Comparison of ENCODE assay signal across 9 mouse cellular contexts in the genomic region with DNA sequence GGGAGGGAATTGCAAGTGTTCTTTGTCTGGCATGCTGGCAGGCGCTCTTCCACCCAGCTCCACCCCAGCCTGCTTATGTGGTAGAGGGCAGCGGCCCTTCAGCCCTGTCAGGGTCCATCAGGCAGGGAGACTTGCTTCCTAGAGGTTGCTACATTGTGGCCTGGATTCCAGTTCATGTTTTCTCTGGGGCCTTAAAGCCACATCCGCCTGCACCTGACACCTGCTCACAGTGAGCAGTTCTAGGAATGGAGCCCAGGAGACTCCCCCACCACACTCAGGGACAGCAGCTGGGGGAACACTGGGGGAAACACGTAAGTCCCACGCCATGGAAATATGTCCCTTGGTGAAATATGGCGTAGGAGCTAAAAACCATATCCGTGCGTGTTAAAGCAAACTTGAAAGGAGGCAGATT. TPM values are rescaled to one million over a fixed set of nuclear protein-coding genes. Genes with fewer than 3 reads are reported as not detected.
DNase-seq lines count a peak whose midpoint lies in the region; ATAC-seq and TF ChIP-seq lines count a peak whose summit lies in the region.
"Had no signal": no experiment of that assay in that cellular context is flagged by ENCODE, and none has a peak within 500 bp of the region (broad histone marks: within the 10 kb centered on the region; RNA-seq: fewer than 3 reads in every experiment).

A gene (minus strand): TSS at position 155 of the 412 bp plus-strand sequence.

- WGBS in limb, embryonic 10.5 days: 48% methylated on average over 8 of the region's 8 CpGs
- 37% methylated on average over 8 of the region's 8 CpGs for WGBS in hindbrain, postnatal 0 days
- WGBS in heart, embryonic 12.5 days: 48% methylated on average over 8 of the region's 8 CpGs

- peaks cover 30% of the 10 kb centered on the region for H3K4me1 ChIP-seq in bone marrow macrophage, adult 2 months (ENCODE audit: control insufficient read depth, insufficient read depth, low read length)
- H3K4me1 ChIP-seq in limb, embryonic 10.5 days: peaks cover 17% of the 10 kb centered on the region
- H3K4me1 ChIP-seq in hindbrain, postnatal 0 days (ENCODE audit: insufficient read depth, low read length): no peaks in the 10 kb centered on the region
- H3K4me1 ChIP-seq in heart, embryonic 12.5 days (replicated peaks): peaks cover 6% of the 10 kb centered on the region; the same call in 1 of the 2 replicates

- H3K9ac ChIP-seq in hindbrain, postnatal 0 days (replicated peaks; ENCODE audit: low read length): no peak within 1 kb of the TSS
- H3K9ac ChIP-seq in heart, embryonic 12.5 days: no peak within 1 kb of the TSS

- H3K27me3 ChIP-seq in limb, embryonic 10.5 days (ENCODE audit: low read depth, poor library complexity, severe bottlenecking): no peaks in the 10 kb centered on the region
- H3K27me3 ChIP-seq in hindbrain, postnatal 0 days (ENCODE audit: insufficient read depth, low read length): no peaks in the 10 kb centered on the region
- no peaks in the 10 kb centered on the region for H3K27me3 ChIP-seq in heart, embryonic 12.5 days (replicated peaks)

- no peak within 1 kb of the TSS for H3K27ac ChIP-seq in left cerebral cortex, adult 2 months
- H3K27ac ChIP-seq in bone marrow macrophage, adult 2 months (ENCODE audit: insufficient read depth, low read depth, low read length): no peak within 1 kb of the TSS
- H3K27ac ChIP-seq in limb, embryonic 10.5 days: 0 out of 2 replicates have a peak within 1 kb of the TSS, but pooled peaks have one; percentile 42
- H3K27ac ChIP-seq in hindbrain, postnatal 0 days: no peak within 1 kb of the TSS
- no peak within 1 kb of the TSS for H3K27ac ChIP-seq in heart, embryonic 12.5 days (ENCODE audit: poor library complexity, severe bottlenecking)

- no peak for TF ChIP-seq POLR2A in bone marrow macrophage, adult 2 months (IDR thresholded peaks at IDR 0.05; ENCODE audit: borderline replicate concordance, low read depth, low read length)

- no peak for TF ChIP-seq CTCF in left cerebral cortex, adult 2 months (IDR thresholded peaks at IDR 0.05)
- no peak for TF ChIP-seq CTCF in bone marrow macrophage, adult 2 months (IDR thresholded peaks at IDR 0.05; ENCODE audit: low read depth, low read length)
- TF ChIP-seq CTCF in hindbrain, postnatal 0 days (IDR thresholded peaks at IDR 0.05; ENCODE audit: low read depth): no peak

- intact Hi-C loops in left cerebral cortex, adult 2 months (cut with DNase I): no loop called here

- H3K4me2 ChIP-seq in hindbrain, postnatal 0 days (ENCODE audit: low read depth, low read length): no peak within 1 kb of the TSS
- H3K4me2 ChIP-seq in heart, embryonic 12.5 days: no peak within 1 kb of the TSS

- no peak for DNase-seq in left cerebral cortex, adult 2 months (ENCODE audit: extremely low spot score in 1 of 2, low spot score in 2 of 2)
- DNase-seq in left cerebral cortex, adult 11 months (ENCODE audit: low spot score): no peak
- DNase-seq in limb, embryonic 10.5 days (ENCODE audit: low spot score): no peak
- peak; percentile 72 for DNase-seq in testis, postnatal 14 days (ENCODE audit: low spot score)
- no peak for DNase-seq in hindbrain, postnatal 0 days (ENCODE audit: low spot score)
- no peak for DNase-seq in frontal cortex, postnatal 25 days (ENCODE audit: low spot score in 2 of 2)
- DNase-seq: lung, postnatal 36 days had no signal

- ATAC-seq in hindbrain, postnatal 0 days: no peak
- no peak for ATAC-seq in heart, embryonic 12.5 days (ENCODE audit: insufficient number of reproducible peaks, low FRiP score)

- no peaks in the 10 kb centered on the region for H3K36me3 ChIP-seq in limb, embryonic 10.5 days
- H3K36me3 ChIP-seq in hindbrain, postnatal 0 days (ENCODE audit: insufficient read depth, low read length): no peaks in the 10 kb centered on the region
- no peaks in the 10 kb centered on the region for H3K36me3 ChIP-seq in heart, embryonic 12.5 days

- H3K4me3 ChIP-seq in left cerebral cortex, adult 2 months: no peak within 1 kb of the TSS
- no peak within 1 kb of the TSS for H3K4me3 ChIP-seq in bone marrow macrophage, adult 2 months (ENCODE audit: insufficient read depth, low read length)
- no peak within 1 kb of the TSS for H3K4me3 ChIP-seq in limb, embryonic 10.5 days
- no peak within 1 kb of the TSS for H3K4me3 ChIP-seq in hindbrain, postnatal 0 days (ENCODE audit: low read length)
- no peak within 1 kb of the TSS for H3K4me3 ChIP-seq in heart, embryonic 12.5 days

- no peaks in the 10 kb centered on the region for H3K9me3 ChIP-seq in limb, embryonic 10.5 days (replicated peaks)
- H3K9me3 ChIP-seq in hindbrain, postnatal 0 days (ENCODE audit: low read length): no peaks in the 10 kb centered on the region
- H3K9me3 ChIP-seq in heart, embryonic 12.5 days (replicated peaks): no peaks in the 10 kb centered on the region

RNA-seq across cellular contexts. Expression of the gene that starts here (rescaled TPM):
- 10 to 100 TPM; 25.7 to 28.3 TPM for total RNA-seq in left cerebral cortex, adult 2 months (2021)
- 318 and 365 TPM in 2 replicates for polyA plus RNA-seq in bone marrow macrophage, adult 2 months (2012; ENCODE audit: insufficient read depth, insufficient read length, missing spikeins)
- polyA plus RNA-seq in limb, embryonic 10.5 days (2016; fragmentation: Nextera tagmentation; extraction: Ambion mirVana): 0.60 and 0.80 TPM in 2 replicates
- total RNA-seq in hindbrain, postnatal 0 days (2014; rRNA removed): 2.8 and 4.1 TPM in 2 replicates
- polyA plus RNA-seq in hindbrain, postnatal 0 days (2015; fragmentation: Nextera tagmentation; extraction: Ambion mirVana): 1.8 and 2.2 TPM in 2 replicates
- 0.51 and 0.72 TPM in 2 replicates for polyA plus RNA-seq in heart, embryonic 12.5 days (2016; fragmentation: Nextera tagmentation; extraction: Ambion mirVana)

Comparison
In these comparisons a context has a peak if more than half of its experiments do, and no peak if none do; other contexts are left out.
1. RNA of the gene that starts here (polyA plus RNA-seq): 318 to 365 TPM in bone marrow macrophage, adult 2 months; 1.8 to 2.2 TPM in hindbrain, postnatal 0 days, 0.60 to 0.80 TPM in limb, embryonic 10.5 days and 0.51 to 0.72 TPM in heart, embryonic 12.5 days; every median in the first group is over 10 times any median in the second.